Mouse (Mus musculus): ENCODE measurements around the gene Stk4. TPM values are rescaled to one million over a fixed set of nuclear protein-coding genes. Genes with fewer than 3 reads are reported as not detected.

The Stk4 gene
- polyA plus RNA-seq, 1 experiment from 2014 or later: 15.2 TPM

DNA sequence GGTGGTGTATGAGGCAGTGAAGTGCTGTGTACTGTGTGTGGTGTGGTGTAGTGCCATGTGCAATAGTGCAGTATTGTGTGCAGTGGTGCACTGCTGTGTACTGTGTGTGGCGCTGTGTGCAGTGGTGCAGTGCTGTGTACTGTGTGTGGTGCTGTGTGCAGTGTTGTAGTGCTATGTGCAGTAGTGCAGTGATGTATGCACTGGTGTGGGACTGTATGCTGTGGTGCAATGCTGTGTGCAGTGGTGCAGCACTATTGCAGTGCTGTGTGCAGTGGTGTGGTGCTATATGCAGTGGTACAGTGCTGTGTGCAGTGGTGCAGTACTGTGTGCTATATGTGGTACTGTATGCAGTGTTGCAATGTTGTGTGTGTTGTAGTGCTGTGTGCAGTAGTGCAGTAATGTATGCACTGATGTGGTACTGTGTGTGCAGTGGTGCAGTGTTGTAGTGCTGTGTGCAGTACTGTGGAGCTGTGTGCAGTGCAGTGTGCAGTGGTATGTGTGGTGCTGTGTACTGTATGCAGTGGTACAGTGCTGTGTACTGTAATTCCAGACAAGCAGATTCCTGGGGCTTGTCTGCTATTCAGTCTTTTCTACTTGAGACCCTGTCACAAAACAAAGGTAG lies 31.6 kb upstream of the Stk4 start:
- H3K9me3 ChIP-seq (replicated peaks; ENCODE audit: low read length): no peaks in the 10 kb centered on the region
- H3K4me3 ChIP-seq (replicated peaks; ENCODE audit: low read depth, low read length): no peak overlapping the region
- H3K27me3 ChIP-seq (ENCODE audit: insufficient read depth, low read length): no peaks in the 10 kb centered on the region
- H3K4me1 ChIP-seq (replicated peaks; ENCODE audit: insufficient read depth, low read length): no peaks in the 10 kb centered on the region
- DNase-seq (ENCODE audit: low spot score) (no peak), ATAC-seq (replicated peaks; ENCODE audit: low FRiP score, low read depth) (peak; percentile 52)
- H3K27ac ChIP-seq: no peak overlapping the region
- 96% methylated on average over 1 of the region's 1 CpGs for WGBS
- no peak overlapping the region for H3K4me2 ChIP-seq (ENCODE audit: low read length)
- TF ChIP-seq CTCF (IDR thresholded peaks at IDR 0.05; ENCODE audit: low read depth): no peak
- H3K9ac ChIP-seq (ENCODE audit: low read depth, low read length): no peak overlapping the region
- no peaks in the 10 kb centered on the region for H3K36me3 ChIP-seq (ENCODE audit: insufficient read depth, low read length)

DNA sequence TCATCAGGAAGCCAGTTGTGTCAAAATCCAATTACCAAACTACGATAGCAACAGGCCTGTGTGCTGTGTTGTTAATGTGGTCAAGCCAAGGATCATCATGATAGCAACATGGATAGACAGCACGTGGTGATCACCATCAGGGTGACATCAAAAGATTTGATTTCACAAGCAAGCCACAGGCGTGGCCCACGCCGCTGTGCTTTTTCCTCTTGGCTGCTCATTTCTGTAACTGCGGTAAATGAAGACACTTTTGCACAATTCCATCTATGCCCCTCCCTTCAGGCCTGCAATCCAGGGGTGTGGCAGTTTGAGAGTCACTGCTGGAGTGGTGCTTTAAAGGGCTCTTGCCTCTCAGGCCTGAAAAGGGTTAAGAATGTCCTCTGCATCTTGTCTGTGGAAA lies 29.2 kb upstream of the Stk4 start:
- Histone ChIP-seq H3K4me3 (replicated peaks; ENCODE audit: low read depth, low read length) (no peak overlapping the region), H3K27ac (no peak overlapping the region), H3K4me2 (ENCODE audit: low read length) (no peak overlapping the region), H3K27me3 (ENCODE audit: insufficient read depth, low read length) (no peaks in the 10 kb centered on the region), H3K36me3 (ENCODE audit: insufficient read depth, low read length) (no peaks in the 10 kb centered on the region), H3K9ac (ENCODE audit: low read depth, low read length) (no peak overlapping the region), H3K4me1 (replicated peaks; ENCODE audit: insufficient read depth, low read length) (no peaks in the 10 kb centered on the region), H3K9me3 (replicated peaks; ENCODE audit: low read length) (no peaks in the 10 kb centered on the region)
- no peak for TF ChIP-seq CTCF (IDR thresholded peaks at IDR 0.05; ENCODE audit: low read depth)
- WGBS: 87% methylated on average over 6 of the region's 6 CpGs
- DNase-seq (ENCODE audit: low spot score) (no peak), ATAC-seq (replicated peaks; ENCODE audit: low FRiP score, low read depth) (no peak)

DNA sequence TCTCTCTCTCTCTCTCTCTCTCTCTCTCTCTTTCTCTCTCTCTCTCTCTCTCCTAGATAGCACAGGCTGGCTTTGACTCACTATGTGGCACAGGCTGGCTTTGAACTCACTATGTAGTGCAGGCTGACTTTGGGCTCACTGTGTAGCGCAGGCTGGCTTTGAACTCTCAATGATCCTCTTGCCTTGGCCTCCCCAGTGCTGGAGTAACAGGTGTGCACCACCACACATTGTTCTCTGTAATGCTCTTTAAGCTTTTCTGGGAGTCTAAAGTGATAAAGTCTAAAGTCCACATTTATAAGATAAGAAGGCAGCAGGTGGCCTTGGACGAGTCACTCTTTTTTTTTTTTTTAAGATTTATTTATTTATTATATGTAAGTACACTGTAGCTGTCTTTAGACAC lies 28.6 kb upstream of the Stk4 start:
- Histone ChIP-seq H3K27me3 (ENCODE audit: insufficient read depth, low read length) (no peaks in the 10 kb centered on the region), H3K4me1 (replicated peaks; ENCODE audit: insufficient read depth, low read length) (no peaks in the 10 kb centered on the region), H3K4me3 (replicated peaks; ENCODE audit: low read depth, low read length) (no peak overlapping the region), H3K9me3 (replicated peaks; ENCODE audit: low read length) (no peaks in the 10 kb centered on the region), H3K27ac (no peak overlapping the region), H3K9ac (ENCODE audit: low read depth, low read length) (no peak overlapping the region), H3K4me2 (ENCODE audit: low read length) (no peak overlapping the region), H3K36me3 (ENCODE audit: insufficient read depth, low read length) (no peaks in the 10 kb centered on the region)
- WGBS: 87% methylated on average over 2 of the region's 2 CpGs
- no peak for ATAC-seq (replicated peaks; ENCODE audit: low FRiP score, low read depth)
- no peak for DNase-seq (ENCODE audit: low spot score)
- TF ChIP-seq CTCF (IDR thresholded peaks at IDR 0.05; ENCODE audit: low read depth): no peak

DNA sequence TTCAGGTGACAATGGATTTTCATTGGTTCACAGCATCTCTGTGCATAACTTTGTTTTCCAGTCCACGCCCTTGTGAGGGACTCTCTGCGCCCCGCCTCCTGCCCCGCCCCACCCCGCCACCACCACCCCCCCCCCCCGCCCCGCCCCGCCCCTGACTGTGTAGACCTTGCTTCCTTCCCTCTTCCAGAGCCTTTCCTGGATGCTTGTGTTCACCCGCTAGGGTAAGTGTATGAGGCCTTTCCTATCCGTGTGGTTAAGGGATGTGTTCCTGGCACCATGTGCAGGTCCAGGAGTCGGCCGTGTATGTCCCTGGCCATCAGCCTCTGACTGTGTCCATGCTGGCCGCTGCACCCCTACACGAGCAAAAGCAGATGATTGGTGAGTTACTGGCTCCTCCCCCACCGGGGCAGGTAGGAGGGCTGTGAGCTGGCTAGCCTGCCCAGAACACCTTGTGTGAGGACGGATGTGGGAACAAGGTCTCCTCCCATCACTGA lies 22.9 kb upstream of the Stk4 start:
- 4% methylated on average over 14 of the region's 16 CpGs for WGBS
- Histone ChIP-seq H3K9me3 (replicated peaks; ENCODE audit: low read length) (no peaks in the 10 kb centered on the region), H3K4me1 (replicated peaks; ENCODE audit: insufficient read depth, low read length) (0 out of 2 replicates have a peak, but pooled peaks cover 2% of the 10 kb centered on the region), H3K4me2 (ENCODE audit: low read length) (peak overlapping the region; percentile 52), H3K4me3 (replicated peaks; ENCODE audit: low read depth, low read length) (peak overlapping the region; percentile 20), H3K9ac (ENCODE audit: low read depth, low read length) (no peak overlapping the region), H3K27me3 (ENCODE audit: insufficient read depth, low read length) (no peaks in the 10 kb centered on the region), H3K36me3 (ENCODE audit: insufficient read depth, low read length) (peaks cover 3% of the 10 kb centered on the region; the same call in 1 of the 2 replicates), H3K27ac (no peak overlapping the region)
- peak; percentile 74 for ATAC-seq (replicated peaks; ENCODE audit: low FRiP score, low read depth)
- no peak for TF ChIP-seq CTCF (IDR thresholded peaks at IDR 0.05; ENCODE audit: low read depth)
- peak; percentile 46 for DNase-seq (ENCODE audit: low spot score)

DNA sequence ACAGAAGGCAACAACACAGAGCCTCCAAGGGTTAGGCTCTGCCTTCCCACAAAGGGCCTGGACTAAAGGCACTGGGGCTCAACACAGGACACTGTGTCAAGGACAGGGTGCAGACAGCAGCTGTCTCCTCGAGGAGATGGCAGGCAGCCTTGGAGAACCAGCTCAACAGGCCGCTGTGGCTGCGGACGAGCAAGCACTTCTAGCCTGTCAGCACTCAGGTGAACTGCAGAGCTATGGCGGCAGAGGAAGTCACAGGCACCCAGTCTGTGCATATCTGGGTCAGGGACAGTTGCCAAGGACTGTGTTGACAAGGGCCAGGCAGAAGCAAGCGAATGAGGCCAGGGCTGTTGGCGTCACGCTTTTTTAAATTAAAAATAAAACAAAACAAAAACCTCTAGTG lies 16.4 kb upstream of the Stk4 start:
- Histone ChIP-seq H3K4me2 (ENCODE audit: low read length) (no peak overlapping the region), H3K27ac (no peak overlapping the region), H3K27me3 (ENCODE audit: insufficient read depth, low read length) (no peaks in the 10 kb centered on the region), H3K36me3 (ENCODE audit: insufficient read depth, low read length) (peaks cover 39% of the 10 kb centered on the region), H3K9me3 (replicated peaks; ENCODE audit: low read length) (no peaks in the 10 kb centered on the region), H3K4me3 (replicated peaks; ENCODE audit: low read depth, low read length) (no peak overlapping the region), H3K9ac (ENCODE audit: low read depth, low read length) (no peak overlapping the region), H3K4me1 (replicated peaks; ENCODE audit: insufficient read depth, low read length) (no peaks in the 10 kb centered on the region)
- WGBS: 87% methylated on average over 8 of the region's 8 CpGs
- no peak for TF ChIP-seq CTCF (IDR thresholded peaks at IDR 0.05; ENCODE audit: low read depth)
- ATAC-seq (replicated peaks; ENCODE audit: low FRiP score, low read depth) (no peak), DNase-seq (ENCODE audit: low spot score) (no peak)

DNA sequence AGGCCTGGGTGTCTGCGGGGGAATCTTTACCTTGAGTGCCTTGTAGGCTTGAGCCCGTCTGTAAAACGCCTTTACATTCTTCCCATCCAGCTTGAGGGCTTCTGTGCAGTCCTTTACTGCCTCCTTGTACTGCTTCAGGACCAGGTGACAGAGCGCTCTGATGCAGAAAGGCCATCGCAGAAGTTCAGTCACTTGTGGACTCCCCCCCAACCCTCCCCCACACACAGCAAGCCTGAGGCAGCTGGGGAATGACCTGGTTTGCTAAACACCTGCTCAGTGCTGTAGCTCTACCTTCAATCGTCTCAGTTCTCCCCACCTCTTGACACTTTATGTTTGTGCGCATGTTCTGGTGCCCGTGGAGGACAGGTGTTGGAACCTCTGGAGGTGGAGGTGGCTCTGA lies 15.5 kb upstream of the Stk4 start:
- H3K4me3 ChIP-seq (replicated peaks; ENCODE audit: low read depth, low read length): no peak overlapping the region
- peaks cover 47% of the 10 kb centered on the region for H3K36me3 ChIP-seq (ENCODE audit: insufficient read depth, low read length)
- H3K9me3 ChIP-seq (replicated peaks; ENCODE audit: low read length): no peaks in the 10 kb centered on the region
- H3K27me3 ChIP-seq (ENCODE audit: insufficient read depth, low read length): no peaks in the 10 kb centered on the region
- H3K4me1 ChIP-seq (replicated peaks; ENCODE audit: insufficient read depth, low read length): no peaks in the 10 kb centered on the region
- WGBS: 86% methylated on average over 8 of the region's 8 CpGs
- ATAC-seq (replicated peaks; ENCODE audit: low FRiP score, low read depth) (no peak), DNase-seq (ENCODE audit: low spot score) (no peak)
- no peak overlapping the region for H3K4me2 ChIP-seq (ENCODE audit: low read length)
- H3K9ac ChIP-seq (ENCODE audit: low read depth, low read length): no peak overlapping the region
- no peak for TF ChIP-seq CTCF (IDR thresholded peaks at IDR 0.05; ENCODE audit: low read depth)
- H3K27ac ChIP-seq: no peak overlapping the region

All from kidney, postnatal 0 days (tissue).